Mouse (Mus musculus) limb, embryonic 15.5 days (tissue): ENCODE results near the gene Xxylt1. TPM values are rescaled to one million over a fixed set of nuclear protein-coding genes. Genes with fewer than 3 reads are reported as not detected.

Experiments
- ATAC-seq: fragments of 200-750 bp; cut with Nextera tagmentation; 2 replicates; pipeline ENCODE4 v1.8.0; 2017; ENCODE audit warnings: low read depth, moderate TSS enrichment; ENCODE audit not compliant: insufficient number of reproducible peaks, low FRiP score, low TSS enrichment
- H3K27ac ChIP-seq: fragments of 300-500 bp; sonication (generic); 2 replicates; pipeline ENCODE4 v1.5.1; 2015; ENCODE audit warnings: moderate library complexity, mild to moderate bottlenecking, inconsistent platforms
- H3K27me3 ChIP-seq: fragments of 300-500 bp; sonication (generic); 2 replicates; pipeline ENCODE4 v1.6.1; 2015; ENCODE audit warnings: inconsistent platforms
- H3K36me3 ChIP-seq: fragments of 300-500 bp; sonication (generic); 2 replicates; pipeline ENCODE4 v1.6.1; 2015; ENCODE audit warnings: inconsistent platforms
- H3K4me1 ChIP-seq: fragments of 300-500 bp; sonication (generic); 2 replicates; pipeline ENCODE4 v1.6.1; 2015; ENCODE audit warnings: inconsistent platforms
- H3K4me2 ChIP-seq: fragments of 300-500 bp; sonication (generic); 2 replicates; pipeline ENCODE4 v1.6.1; 2015; ENCODE audit warnings: mild to moderate bottlenecking, inconsistent platforms
- H3K4me3 ChIP-seq: fragments of 300-500 bp; sonication (generic); 2 replicates; pipeline ENCODE4 v1.5.1; 2015; ENCODE audit warnings: mild to moderate bottlenecking, inconsistent platforms
- H3K9ac ChIP-seq: fragments of 300-500 bp; sonication (generic); 2 replicates; pipeline ENCODE4 v1.6.1; 2015; ENCODE audit warnings: inconsistent platforms
- H3K9me3 ChIP-seq: fragments of 300-500 bp; sonication (generic); 2 replicates; pipeline ENCODE4 v1.6.1; 2016; ENCODE audit warnings: inconsistent platforms
- WGBS: fragments of 180-500 bp; shearing (Covaris S2); methylation state at CpG from one replicate; pipeline ENCODE4 v1.1.7; 2015; 5-methylcytosine and 5-hydroxymethylcytosine counted together
- polyA plus RNA-seq: library from polyadenylated mRNA; unstranded; fragments of >200 nt; fragmentation: Nextera tagmentation; extraction: Ambion mirVana; gene quantifications from 2 replicates; pipeline ENCODE4 v1.2.1, GENCODE M21; 2015

The Xxylt1 gene
- polyA plus RNA-seq, 1 experiment from 2014 or later: 17.3 TPM

DNA sequence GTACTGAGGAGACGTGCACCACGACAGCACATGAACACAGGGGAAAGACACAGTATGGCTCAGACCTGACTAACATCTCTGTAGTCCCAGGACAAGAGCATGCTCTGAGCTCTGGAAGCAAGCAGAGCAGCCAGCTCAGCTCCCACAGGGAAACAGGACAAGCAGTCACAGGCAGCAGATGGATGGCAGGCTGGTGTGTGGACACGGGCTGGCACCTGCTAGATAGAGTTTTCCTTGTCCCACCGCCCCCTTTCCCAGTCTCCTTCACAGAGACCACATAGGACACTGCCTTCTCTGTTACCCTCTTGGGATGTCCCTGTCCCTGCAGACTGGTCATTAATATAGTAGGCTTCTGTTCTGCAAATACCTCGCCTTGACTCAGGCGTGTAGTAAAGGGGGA, 79.1 kb downstream of the Xxylt1 start:
- H3K27me3 ChIP-seq: no peaks in the 10 kb centered on the region
- ATAC-seq: no peak
- no peaks in the 10 kb centered on the region for H3K9me3 ChIP-seq
- H3K27ac ChIP-seq: no peak overlapping the region
- no peaks in the 10 kb centered on the region for H3K36me3 ChIP-seq
- peaks cover 23% of the 10 kb centered on the region for H3K4me1 ChIP-seq
- H3K4me2 ChIP-seq: no peak overlapping the region
- H3K9ac ChIP-seq: no peak overlapping the region
- H3K4me3 ChIP-seq: no peak overlapping the region
- WGBS: 77% methylated on average over 6 of the region's 6 CpGs

DNA sequence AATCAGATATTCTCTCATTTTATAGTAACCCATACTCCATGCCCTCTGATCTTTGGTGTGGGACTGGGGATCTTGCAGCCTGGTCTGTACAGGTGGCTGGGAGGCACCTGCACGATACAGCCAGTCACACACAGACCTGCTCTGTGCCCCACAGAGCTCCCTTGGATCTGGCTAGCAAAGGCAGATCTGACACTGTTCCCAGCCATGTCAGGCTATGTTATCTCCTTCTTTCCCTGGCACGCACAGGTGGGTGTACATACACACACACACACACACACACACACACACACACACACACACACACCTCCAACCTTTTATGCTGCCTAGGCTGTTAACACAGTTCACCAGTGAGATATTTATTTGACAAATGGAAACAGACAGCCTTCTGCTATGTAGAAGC, 82.5 kb downstream of the Xxylt1 start:
- ATAC-seq: no peak
- 88% methylated on average over 2 of the region's 2 CpGs for WGBS
- H3K9me3 ChIP-seq: no peaks in the 10 kb centered on the region

GRCm38 (mm10) chr16:30998048-30998447, 83.2 kb downstream of the Xxylt1 start:
- H3K4me1 ChIP-seq: peaks cover 5% of the 10 kb centered on the region

More for the DNA sequence above, 82.5 kb downstream of the Xxylt1 start:
- Histone ChIP-seq H3K36me3 (no peaks in the 10 kb centered on the region), H3K4me3 (no peak overlapping the region), H3K4me1 (peaks cover 12% of the 10 kb centered on the region), H3K4me2 (no peak overlapping the region), H3K9ac (no peak overlapping the region), H3K27me3 (no peaks in the 10 kb centered on the region), H3K27ac (no peak overlapping the region)

GRCm38 (mm10) chr16:30995446-30995845, 85.8 kb downstream of the Xxylt1 start:
- ATAC-seq: no peak
- Histone ChIP-seq H3K9me3 (no peaks in the 10 kb centered on the region), H3K27ac (no peak overlapping the region), H3K4me3 (no peak overlapping the region), H3K27me3 (no peaks in the 10 kb centered on the region), H3K4me2 (no peak overlapping the region), H3K4me1 (no peaks in the 10 kb centered on the region; the same call in 1 of the 2 replicates), H3K36me3 (no peaks in the 10 kb centered on the region), H3K9ac (no peak overlapping the region)
- 62% methylated on average over 5 of the region's 5 CpGs for WGBS

More at GRCm38 (mm10) chr16:30998048-30998447, 83.2 kb downstream of the Xxylt1 start:
- H3K36me3 ChIP-seq: no peaks in the 10 kb centered on the region
- H3K9ac ChIP-seq: no peak overlapping the region
- H3K9me3 ChIP-seq: no peaks in the 10 kb centered on the region
- no peaks in the 10 kb centered on the region for H3K27me3 ChIP-seq
- H3K4me2 ChIP-seq: no peak overlapping the region
- ATAC-seq: no peak
- WGBS: 73% methylated on average over 2 of the region's 2 CpGs
- no peak overlapping the region for H3K27ac ChIP-seq
- H3K4me3 ChIP-seq: no peak overlapping the region

DNA sequence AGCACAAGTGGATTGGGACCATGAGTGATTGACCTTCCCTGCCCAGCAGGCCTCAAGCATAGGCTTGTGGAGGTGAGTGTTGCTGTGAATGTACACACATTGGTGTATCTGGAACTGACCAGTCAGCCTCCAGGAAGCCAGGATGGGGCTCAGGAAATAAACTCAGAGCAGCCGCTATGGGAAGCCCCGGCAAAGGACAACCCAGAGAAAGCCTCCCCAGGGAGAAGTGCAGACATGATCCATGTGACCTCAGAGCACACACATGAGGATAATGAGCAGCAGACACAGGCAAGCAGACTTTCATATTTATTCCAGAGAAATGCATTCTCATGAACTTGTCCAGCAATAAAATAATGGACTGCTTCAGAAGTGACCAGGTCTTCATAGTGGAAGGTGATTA, 86.4 kb downstream of the Xxylt1 start:
- no peaks in the 10 kb centered on the region for H3K36me3 ChIP-seq
- 51% methylated on average over 2 of the region's 2 CpGs for WGBS
- H3K27me3 ChIP-seq: no peaks in the 10 kb centered on the region
- no peaks in the 10 kb centered on the region; the same call in 1 of the 2 replicates for H3K4me1 ChIP-seq
- no peaks in the 10 kb centered on the region for H3K9me3 ChIP-seq
- no peak overlapping the region for H3K27ac ChIP-seq
- no peak for ATAC-seq
- no peak overlapping the region for H3K4me2 ChIP-seq
- H3K4me3 ChIP-seq: no peak overlapping the region
- H3K9ac ChIP-seq: no peak overlapping the region

GRCm38 (mm10) chr16:30994296-30994695, 86.9 kb downstream of the Xxylt1 start:
- Histone ChIP-seq H3K9ac (no peak overlapping the region), H3K27ac (no peak overlapping the region), H3K4me1 (no peaks in the 10 kb centered on the region; the same call in 1 of the 2 replicates), H3K9me3 (no peaks in the 10 kb centered on the region), H3K4me3 (no peak overlapping the region), H3K4me2 (no peak overlapping the region), H3K27me3 (no peaks in the 10 kb centered on the region), H3K36me3 (no peaks in the 10 kb centered on the region)
- WGBS: 76% methylated on average over 7 of the region's 7 CpGs
- ATAC-seq: no peak

GRCm38 (mm10) chr16:30992568-30992967, 88.7 kb downstream of the Xxylt1 start:
- 40% methylated on average over 5 of the region's 5 CpGs for WGBS
- no peak overlapping the region for H3K4me2 ChIP-seq
- no peak overlapping the region for H3K4me3 ChIP-seq
- no peak for ATAC-seq
- H3K27ac ChIP-seq: peak overlapping the region; percentile 44; the same call in 1 of the 2 replicates
- no peaks in the 10 kb centered on the region for H3K36me3 ChIP-seq
- no peaks in the 10 kb centered on the region for H3K9me3 ChIP-seq
- H3K27me3 ChIP-seq: no peaks in the 10 kb centered on the region
- no peak overlapping the region for H3K9ac ChIP-seq
- H3K4me1 ChIP-seq: no peaks in the 10 kb centered on the region; the same call in 1 of the 2 replicates

DNA sequence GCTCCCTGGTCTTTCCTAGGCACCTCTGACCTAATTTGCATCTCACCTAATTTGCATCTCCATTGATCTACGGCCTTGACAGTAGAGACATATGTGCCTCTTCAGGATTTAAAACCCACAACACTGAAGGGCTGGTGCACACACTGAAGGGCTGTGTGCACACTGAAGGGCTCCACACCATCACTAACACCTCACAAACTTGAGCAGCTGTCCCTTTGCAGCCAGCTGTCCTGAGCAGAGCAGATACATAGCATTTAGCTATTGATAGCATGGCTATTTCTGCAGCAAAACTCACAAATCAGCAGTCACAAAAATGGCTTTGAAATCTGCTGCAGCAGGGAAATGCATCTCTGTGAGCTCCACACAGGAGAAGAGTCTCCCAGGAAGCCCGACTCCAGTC, 90.6 kb downstream of the Xxylt1 start:
- Histone ChIP-seq H3K4me1 (no peaks in the 10 kb centered on the region), H3K4me3 (no peak overlapping the region)

GRCm38 (mm10) chr16:30988225-30988624, 93.0 kb downstream of the Xxylt1 start:
- H3K4me2 ChIP-seq: no peak overlapping the region
- H3K27me3 ChIP-seq: no peaks in the 10 kb centered on the region
- WGBS: 71% methylated on average over 6 of the region's 6 CpGs
- H3K4me1 ChIP-seq: peaks cover 3% of the 10 kb centered on the region; the same call in 1 of the 2 replicates
- H3K36me3 ChIP-seq: no peaks in the 10 kb centered on the region
- H3K4me3 ChIP-seq: no peak overlapping the region
- H3K27ac ChIP-seq: no peak overlapping the region
- H3K9ac ChIP-seq: no peak overlapping the region
- no peak for ATAC-seq
- no peaks in the 10 kb centered on the region for H3K9me3 ChIP-seq

More for the DNA sequence above, 90.6 kb downstream of the Xxylt1 start:
- no peak overlapping the region for H3K27ac ChIP-seq
- no peak overlapping the region for H3K9ac ChIP-seq
- 52% methylated on average over 2 of the region's 2 CpGs for WGBS
- no peaks in the 10 kb centered on the region for H3K36me3 ChIP-seq
- H3K4me2 ChIP-seq: no peak overlapping the region
- H3K27me3 ChIP-seq: no peaks in the 10 kb centered on the region
- ATAC-seq: no peak
- no peaks in the 10 kb centered on the region for H3K9me3 ChIP-seq

- H3K4me3 ChIP-seq: no peak overlapping the region
- H3K4me1 ChIP-seq: peaks cover 3% of the 10 kb centered on the region; the same call in 1 of the 2 replicates
- no peak overlapping the region for H3K27ac ChIP-seq
- H3K9ac ChIP-seq: no peak overlapping the region
- WGBS: 67% methylated on average over 6 of the region's 6 CpGs
- H3K9me3 ChIP-seq: no peaks in the 10 kb centered on the region
- H3K27me3 ChIP-seq: no peaks in the 10 kb centered on the region
- no peak for ATAC-seq
- H3K36me3 ChIP-seq: no peaks in the 10 kb centered on the region
- H3K4me2 ChIP-seq: no peak overlapping the region
Observed at GRCm38 (mm10) chr16:30987684-30988083, 93.5 kb downstream of the Xxylt1 start.

DNA sequence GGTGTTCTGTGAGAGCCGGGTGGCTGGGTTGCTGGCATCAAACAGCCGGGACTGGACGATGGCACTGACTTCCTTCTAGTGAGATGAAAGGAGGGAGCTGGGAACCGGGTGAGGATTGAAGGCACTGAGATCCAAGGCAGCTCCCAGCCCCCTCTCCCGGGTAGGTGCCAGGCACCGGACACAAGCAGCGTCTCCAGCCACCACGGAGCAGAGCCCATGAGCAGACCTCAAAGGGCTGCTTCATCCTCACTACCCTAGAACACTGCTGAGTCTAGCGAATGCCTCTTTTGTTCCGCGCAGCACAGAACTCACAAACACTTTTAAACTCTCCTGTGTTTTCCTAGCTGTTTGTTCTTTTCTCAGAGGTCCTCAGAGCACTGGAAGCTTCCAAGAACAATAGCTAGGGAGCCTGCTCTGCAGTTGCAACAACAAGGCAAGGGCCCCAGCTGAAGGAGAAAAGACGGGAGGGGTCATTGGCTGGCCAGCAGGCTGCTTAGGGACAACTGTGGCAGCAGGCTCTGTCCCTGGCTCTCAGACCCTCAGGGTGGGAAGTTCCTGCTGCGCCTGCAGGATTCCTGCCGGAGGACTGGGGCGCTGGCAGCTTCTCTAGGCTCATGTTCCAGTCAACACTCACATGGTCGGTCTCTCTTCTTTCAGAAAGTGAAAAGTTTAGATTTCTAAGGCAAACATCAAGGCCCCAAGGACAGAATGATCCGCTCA, 96.2 kb downstream of the Xxylt1 start:
- no peak overlapping the region for H3K27ac ChIP-seq
- no peak overlapping the region for H3K9ac ChIP-seq
- H3K4me3 ChIP-seq: no peak overlapping the region
- no peaks in the 10 kb centered on the region for H3K27me3 ChIP-seq
- no peak for ATAC-seq
- H3K4me2 ChIP-seq: no peak overlapping the region
- WGBS: 55% methylated on average over 17 of the region's 17 CpGs
- H3K9me3 ChIP-seq: no peaks in the 10 kb centered on the region
- peaks cover 8% of the 10 kb centered on the region; the same call in 1 of the 2 replicates for H3K4me1 ChIP-seq
- no peaks in the 10 kb centered on the region for H3K36me3 ChIP-seq

DNA sequence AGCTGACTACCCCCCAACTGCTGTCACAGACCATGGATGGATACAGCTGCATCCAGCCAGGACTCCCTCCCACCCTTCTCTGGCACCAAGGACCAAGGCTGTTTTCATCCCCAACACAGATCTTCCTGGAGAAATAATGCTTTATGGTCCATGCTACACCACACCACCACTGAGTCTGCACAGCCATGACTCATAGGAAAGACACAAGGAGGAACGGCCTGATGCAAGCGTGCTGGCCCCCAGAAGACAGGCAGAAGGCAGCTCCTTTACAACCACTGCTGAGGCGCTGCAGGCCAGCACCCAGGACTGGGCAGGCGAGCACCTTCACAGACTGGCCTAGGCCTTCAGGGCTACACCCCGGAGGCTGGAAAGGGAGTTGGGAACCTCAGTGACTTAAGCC, 97.1 kb downstream of the Xxylt1 start:
- no peak for ATAC-seq
- no peak overlapping the region for H3K4me2 ChIP-seq
- no peak overlapping the region for H3K9ac ChIP-seq
- no peak overlapping the region for H3K27ac ChIP-seq
- no peaks in the 10 kb centered on the region for H3K9me3 ChIP-seq
- peaks cover 8% of the 10 kb centered on the region; the same call in 1 of the 2 replicates for H3K4me1 ChIP-seq
- no peak overlapping the region for H3K4me3 ChIP-seq
- 88% methylated on average over 5 of the region's 5 CpGs for WGBS
- H3K36me3 ChIP-seq: no peaks in the 10 kb centered on the region
- H3K27me3 ChIP-seq: no peaks in the 10 kb centered on the region
